Mouse (Mus musculus): Measurements from ENCODE around the gene Sestd1. TPM values are rescaled to one million over a fixed set of nuclear protein-coding genes. Genes with fewer than 3 reads are reported as not detected.

Gene Sestd1
- polyA plus RNA-seq, 1 experiment from 2014 or later: 13.2 TPM

- WGBS: 58% methylated on average over 2 of the region's 2 CpGs
- H3K27ac ChIP-seq (replicated peaks): no peak overlapping the region
- ATAC-seq (ENCODE audit: insufficient number of reproducible peaks, low FRiP score, low TSS enrichment, low read depth): no peak
Measured at GRCm38 (mm10) chr2:77203916-77204315, 76.5 kb downstream of the Sestd1 start.

GRCm38 (mm10) chr2:77201900-77202299, 78.5 kb downstream of the Sestd1 start:
- ATAC-seq (ENCODE audit: insufficient number of reproducible peaks, low FRiP score, low TSS enrichment, low read depth): no peak
- Histone ChIP-seq H3K4me3 (replicated peaks) (no peak overlapping the region), H3K9me3 (replicated peaks) (no peaks in the 10 kb centered on the region), H3K36me3 (peaks cover 13% of the 10 kb centered on the region), H3K27me3 (no peaks in the 10 kb centered on the region), H3K4me2 (replicated peaks) (no peak overlapping the region), H3K27ac (replicated peaks) (no peak overlapping the region), H3K9ac (no peak overlapping the region), H3K4me1 (0 out of 2 replicates have a peak, but pooled peaks cover 4% of the 10 kb centered on the region)
- WGBS: 93% methylated on average over 1 of the region's 1 CpGs

More at GRCm38 (mm10) chr2:77203916-77204315, 76.5 kb downstream of the Sestd1 start:
- no peak overlapping the region for H3K4me2 ChIP-seq (replicated peaks)
- H3K4me3 ChIP-seq (replicated peaks): no peak overlapping the region
- H3K4me1 ChIP-seq: 0 out of 2 replicates have a peak, but pooled peaks cover 4% of the 10 kb centered on the region
- no peaks in the 10 kb centered on the region for H3K27me3 ChIP-seq
- no peak overlapping the region for H3K9ac ChIP-seq
- no peaks in the 10 kb centered on the region for H3K9me3 ChIP-seq (replicated peaks)
- H3K36me3 ChIP-seq: peaks cover 10% of the 10 kb centered on the region

- Histone ChIP-seq H3K27me3 (no peaks in the 10 kb centered on the region), H3K9me3 (replicated peaks) (no peaks in the 10 kb centered on the region), H3K4me3 (replicated peaks) (no peak overlapping the region), H3K4me1 (0 out of 2 replicates have a peak, but pooled peaks cover 4% of the 10 kb centered on the region), H3K4me2 (replicated peaks) (no peak overlapping the region), H3K27ac (replicated peaks) (no peak overlapping the region), H3K36me3 (peaks cover 13% of the 10 kb centered on the region), H3K9ac (no peak overlapping the region)
- 78% methylated on average over 5 of the region's 5 CpGs for WGBS
- ATAC-seq (ENCODE audit: insufficient number of reproducible peaks, low FRiP score, low TSS enrichment, low read depth): no peak
Measured at GRCm38 (mm10) chr2:77200958-77201614, 79.3 kb downstream of the Sestd1 start.

- Histone ChIP-seq H3K4me1 (0 out of 2 replicates have a peak, but pooled peaks cover 4% of the 10 kb centered on the region), H3K36me3 (peaks cover 12% of the 10 kb centered on the region), H3K27ac (replicated peaks) (no peak overlapping the region), H3K9ac (no peak overlapping the region), H3K4me3 (replicated peaks) (no peak overlapping the region), H3K9me3 (replicated peaks) (no peaks in the 10 kb centered on the region), H3K4me2 (replicated peaks) (no peak overlapping the region), H3K27me3 (no peaks in the 10 kb centered on the region)
- WGBS: 88% methylated on average over 4 of the region's 4 CpGs
- no peak for ATAC-seq (ENCODE audit: insufficient number of reproducible peaks, low FRiP score, low TSS enrichment, low read depth)
Measured at GRCm38 (mm10) chr2:77200379-77200778, 80.0 kb downstream of the Sestd1 start.

- Histone ChIP-seq H3K4me2 (replicated peaks) (no peak overlapping the region), H3K27ac (replicated peaks) (no peak overlapping the region), H3K36me3 (peaks cover 23% of the 10 kb centered on the region), H3K4me3 (replicated peaks) (no peak overlapping the region), H3K9me3 (replicated peaks) (no peaks in the 10 kb centered on the region), H3K4me1 (0 out of 2 replicates have a peak, but pooled peaks cover 4% of the 10 kb centered on the region), H3K9ac (no peak overlapping the region), H3K27me3 (no peaks in the 10 kb centered on the region)
- 91% methylated on average over 5 of the region's 5 CpGs for WGBS
- ATAC-seq (ENCODE audit: insufficient number of reproducible peaks, low FRiP score, low TSS enrichment, low read depth): no peak
Measured at GRCm38 (mm10) chr2:77198246-77198645, 82.1 kb downstream of the Sestd1 start.

- no peak overlapping the region for H3K4me3 ChIP-seq (replicated peaks)
- H3K27me3 ChIP-seq: no peaks in the 10 kb centered on the region
- H3K9me3 ChIP-seq (replicated peaks): no peaks in the 10 kb centered on the region
- H3K36me3 ChIP-seq: peaks cover 16% of the 10 kb centered on the region
- no peak overlapping the region for H3K4me2 ChIP-seq (replicated peaks)
- no peak overlapping the region for H3K9ac ChIP-seq
- H3K4me1 ChIP-seq: 0 out of 2 replicates have a peak, but pooled peaks cover 4% of the 10 kb centered on the region
- no peak for ATAC-seq (ENCODE audit: insufficient number of reproducible peaks, low FRiP score, low TSS enrichment, low read depth)
- no peak overlapping the region for H3K27ac ChIP-seq (replicated peaks)
- WGBS: 85% methylated on average over 4 of the region's 4 CpGs
Measured at GRCm38 (mm10) chr2:77196819-77197218, 83.6 kb downstream of the Sestd1 start.

GRCm38 (mm10) chr2:77195056-77195455, 85.3 kb downstream of the Sestd1 start:
- H3K36me3 ChIP-seq: peaks cover 31% of the 10 kb centered on the region
- ATAC-seq (ENCODE audit: insufficient number of reproducible peaks, low FRiP score, low TSS enrichment, low read depth): no peak

GRCm38 (mm10) chr2:77191811-77192210, 88.6 kb downstream of the Sestd1 start:
- Histone ChIP-seq H3K9ac (no peak overlapping the region), H3K4me1 (no peaks in the 10 kb centered on the region), H3K36me3 (peaks cover 34% of the 10 kb centered on the region), H3K4me2 (replicated peaks) (no peak overlapping the region), H3K9me3 (replicated peaks) (no peaks in the 10 kb centered on the region), H3K27ac (replicated peaks) (no peak overlapping the region), H3K4me3 (replicated peaks) (no peak overlapping the region), H3K27me3 (no peaks in the 10 kb centered on the region)
- ATAC-seq (ENCODE audit: insufficient number of reproducible peaks, low FRiP score, low TSS enrichment, low read depth): no peak
- 94% methylated on average over 3 of the region's 3 CpGs for WGBS

More at GRCm38 (mm10) chr2:77195056-77195455, 85.3 kb downstream of the Sestd1 start:
- Histone ChIP-seq H3K4me1 (no peaks in the 10 kb centered on the region), H3K27ac (replicated peaks) (no peak overlapping the region), H3K4me2 (replicated peaks) (no peak overlapping the region), H3K9me3 (replicated peaks) (no peaks in the 10 kb centered on the region), H3K4me3 (replicated peaks) (no peak overlapping the region), H3K9ac (no peak overlapping the region), H3K27me3 (no peaks in the 10 kb centered on the region)
- 83% methylated on average over 5 of the region's 5 CpGs for WGBS

GRCm38 (mm10) chr2:77190891-77191290, 89.5 kb downstream of the Sestd1 start:
- Histone ChIP-seq H3K4me3 (replicated peaks) (no peak overlapping the region), H3K4me1 (no peaks in the 10 kb centered on the region), H3K27ac (replicated peaks) (no peak overlapping the region), H3K9me3 (replicated peaks) (no peaks in the 10 kb centered on the region), H3K27me3 (no peaks in the 10 kb centered on the region), H3K36me3 (peaks cover 34% of the 10 kb centered on the region), H3K4me2 (replicated peaks) (no peak overlapping the region), H3K9ac (no peak overlapping the region)
- no peak for ATAC-seq (ENCODE audit: insufficient number of reproducible peaks, low FRiP score, low TSS enrichment, low read depth)
- 89% methylated on average over 7 of the region's 7 CpGs for WGBS

GRCm38 (mm10) chr2:77190301-77190700, 90.1 kb downstream of the Sestd1 start:
- WGBS: 88% methylated on average over 3 of the region's 3 CpGs
- no peak overlapping the region for H3K4me3 ChIP-seq (replicated peaks)
- no peak overlapping the region for H3K27ac ChIP-seq (replicated peaks)
- H3K4me2 ChIP-seq (replicated peaks): no peak overlapping the region
- H3K36me3 ChIP-seq: peaks cover 37% of the 10 kb centered on the region
- H3K4me1 ChIP-seq: no peaks in the 10 kb centered on the region
- no peak for ATAC-seq (ENCODE audit: insufficient number of reproducible peaks, low FRiP score, low TSS enrichment, low read depth)
- no peak overlapping the region for H3K9ac ChIP-seq
- H3K9me3 ChIP-seq (replicated peaks): no peaks in the 10 kb centered on the region
- no peaks in the 10 kb centered on the region for H3K27me3 ChIP-seq

GRCm38 (mm10) chr2:77189671-77190070, 90.7 kb downstream of the Sestd1 start:
- no peak for ATAC-seq (ENCODE audit: insufficient number of reproducible peaks, low FRiP score, low TSS enrichment, low read depth)
- Histone ChIP-seq H3K27me3 (no peaks in the 10 kb centered on the region), H3K4me1 (no peaks in the 10 kb centered on the region), H3K36me3 (peaks cover 31% of the 10 kb centered on the region), H3K4me3 (replicated peaks) (no peak overlapping the region), H3K4me2 (replicated peaks) (no peak overlapping the region), H3K9ac (no peak overlapping the region), H3K9me3 (replicated peaks) (no peaks in the 10 kb centered on the region), H3K27ac (replicated peaks) (no peak overlapping the region)
- WGBS: 89% methylated on average over 7 of the region's 7 CpGs

- H3K9me3 ChIP-seq (replicated peaks): no peaks in the 10 kb centered on the region
- no peak overlapping the region for H3K4me2 ChIP-seq (replicated peaks)
- no peak for ATAC-seq (ENCODE audit: insufficient number of reproducible peaks, low FRiP score, low TSS enrichment, low read depth)
- no peak overlapping the region for H3K9ac ChIP-seq
- H3K4me3 ChIP-seq (replicated peaks): no peak overlapping the region
- WGBS: 82% methylated on average over 3 of the region's 3 CpGs
- H3K27ac ChIP-seq (replicated peaks): no peak overlapping the region
- no peaks in the 10 kb centered on the region for H3K27me3 ChIP-seq
- peaks cover 30% of the 10 kb centered on the region for H3K36me3 ChIP-seq
- H3K4me1 ChIP-seq: no peaks in the 10 kb centered on the region
Measured at GRCm38 (mm10) chr2:77187501-77187900, 92.9 kb downstream of the Sestd1 start.
